Mouse (Mus musculus) ES-E14 (cell line): ENCODE measurements around the gene Plppr5. TPM values are rescaled to one million over a fixed set of nuclear protein-coding genes. Genes with fewer than 3 reads are reported as not detected.

Source experiments
- DNase-seq: peaks from one replicate; pipeline ENCODE4 v3.0.0-alpha.2; 2013; ENCODE audit warnings: low read depth, low spot score
- H3K27ac ChIP-seq: 2 replicates; pipeline ENCODE4 v1.5.1; 2012; ENCODE audit warnings: low read depth, mild to moderate bottlenecking, low read length, moderate library complexity, mixed read lengths; ENCODE audit not compliant: poor library complexity, insufficient read depth, severe bottlenecking
- H3K36me3 ChIP-seq: 2 replicates; pipeline ENCODE4 v1.6.1; 2012; ENCODE audit warnings: mild to moderate bottlenecking, low read length, moderate library complexity, mixed read lengths; ENCODE audit not compliant: control insufficient read depth, poor library complexity, insufficient read depth, severe bottlenecking
- H3K4me1 ChIP-seq, 2 experiments: fragments of 150-350 bp in 1 of 2; sonication (generic) in 1 of 2; 2 replicates each; pipeline ENCODE4 v1.6.1; 2012; ENCODE audit warnings: low read length in 2 of 2, mild to moderate bottlenecking in 1 of 2, mixed read lengths in 1 of 2; ENCODE audit not compliant: control insufficient read depth in 2 of 2, insufficient read depth in 2 of 2, poor library complexity in 1 of 2
- H3K4me3 ChIP-seq, 2 experiments: fragments of 150-350 bp in 1 of 2; sonication (generic) in 1 of 2; 2 replicates each; pipeline ENCODE4 v1.5.1; 2012; ENCODE audit warnings: low read length in 2 of 2, low read depth in 1 of 2, mild to moderate bottlenecking in 1 of 2, mixed read lengths in 1 of 2; ENCODE audit not compliant: insufficient read depth in 1 of 2, poor library complexity in 1 of 2, severe bottlenecking in 1 of 2
- H3K9ac ChIP-seq: 2 replicates; pipeline ENCODE4 v1.6.1; 2012; ENCODE audit warnings: low read depth, mild to moderate bottlenecking, low read length, mixed read lengths; ENCODE audit not compliant: poor library complexity, insufficient read depth, severe bottlenecking
- H3K9me3 ChIP-seq: fragments of 150-350 bp; sonication (generic); 2 replicates; pipeline ENCODE4 v1.6.1; 2012; ENCODE audit warnings: low read depth, mild to moderate bottlenecking, low read length; ENCODE audit not compliant: control insufficient read depth, insufficient read depth
- CHD2 ChIP-seq: IDR thresholded peaks from 2 replicates; pipeline ENCODE4 v1.6.1; 2014; ENCODE audit warnings: mild to moderate bottlenecking, low read depth, low read length, inconsistent platforms
- HCFC1 ChIP-seq: IDR thresholded peaks from 2 replicates; pipeline ENCODE4 v1.6.1; 2012; ENCODE audit warnings: low read length, inconsistent platforms, borderline replicate concordance; ENCODE audit not compliant: insufficient read depth
- MAFK ChIP-seq: IDR thresholded peaks from 2 replicates; pipeline ENCODE4 v1.6.1; 2014; ENCODE audit warnings: mild to moderate bottlenecking, low read depth, low read length, inconsistent platforms; ENCODE audit not compliant: insufficient read depth
- ZC3H11A ChIP-seq: IDR thresholded peaks from 2 replicates; pipeline ENCODE4 v1.6.1; 2012; ENCODE audit warnings: low read depth, mild to moderate bottlenecking, inconsistent platforms, low read length, borderline replicate concordance
- ZNF384 ChIP-seq: IDR thresholded peaks from 2 replicates; pipeline ENCODE4 v1.6.1; 2012; ENCODE audit warnings: low read depth, low read length, inconsistent platforms
- in situ Hi-C, 2 experiments: fragments of 600-800 bp; cut with MboI; formaldehyde crosslinking; loops; one replicate each; pipeline ENCODE4 v1.15.1; 2025; ENCODE audit warnings: low sequenced_read_pairs in 2 of 2, inconsistent platforms in 1 of 2; ENCODE audit not compliant: unreplicated experiment in 2 of 2
- total RNA-seq: library from RNA; depleted of rRNA; stranded (reverse); fragments of 300-350 nt; gene quantifications from 2 replicates; pipeline ENCODE4 v1.2.3, GENCODE M21; 2012; rRNA removed

Gene Plppr5
- total RNA-seq, 1 experiment, result not detected

GRCm38 (mm10) chr3:117732661-117733060, 158.0 kb downstream of the Plppr5 start:
- no peaks in the 10 kb centered on the region for H3K4me1 ChIP-seq
- no peak overlapping the region for H3K27ac ChIP-seq
- in situ Hi-C loops, result no loop called here
- no peaks in the 10 kb centered on the region for H3K9me3 ChIP-seq
- no peak for TF ChIP-seq MAFK
- TF ChIP-seq ZC3H11A, result no peak
- TF ChIP-seq ZNF384, result no peak
- TF ChIP-seq HCFC1, result no peak
- TF ChIP-seq CHD2, result no peak
- no peaks in the 10 kb centered on the region for H3K36me3 ChIP-seq
- no peak overlapping the region for H3K4me3 ChIP-seq
- DNase-seq, result no peak
- no peak overlapping the region for H3K9ac ChIP-seq

Other genes with a start within 250 kb of the Plppr5 start
- not detected in 2 replicates for gene Plppr4, start 214.0 kb upstream of the Plppr5 start, total RNA-seq